Mouse (Mus musculus) ES-E14 (cell line): ENCODE measurements around the gene Rspo1.

Experiments
- CHD2 ChIP-seq: IDR thresholded peaks from 2 replicates; pipeline ENCODE4 v1.6.1; 2014; ENCODE audit warnings: mild to moderate bottlenecking, low read depth, low read length, inconsistent platforms
- HCFC1 ChIP-seq: IDR thresholded peaks from 2 replicates; pipeline ENCODE4 v1.6.1; 2012; ENCODE audit warnings: low read length, inconsistent platforms, borderline replicate concordance; ENCODE audit not compliant: insufficient read depth
- MAFK ChIP-seq: IDR thresholded peaks from 2 replicates; pipeline ENCODE4 v1.6.1; 2014; ENCODE audit warnings: mild to moderate bottlenecking, low read depth, low read length, inconsistent platforms; ENCODE audit not compliant: insufficient read depth

GRCm38 (mm10) chr4:124950181-124951035, 35.8 kb upstream of the Rspo1 start:
- TF ChIP-seq MAFK (no peak), CHD2 (no peak), HCFC1 (no peak)
